Mouse (Mus musculus) liver, embryonic 12.5 days (tissue): ENCODE measurements at regions not wholly inside any gene's neighbourhood (a gene's known extent, or its start where the extent isn't known, plus 50 kb on each side); places are given as distances from the start of the nearest gene placed in this dataset.
"Not testable (repeated sequence)": the region's sequence is repeated elsewhere in the genome, so short reads cannot be mapped to it uniquely, and the experiment has no call there.

Experiments used
- ATAC-seq: fragments of 200-750 bp; cut with Nextera tagmentation; 2 replicates; pipeline ENCODE4 v1.8.0; 2017; ENCODE audit warnings: moderate number of reproducible peaks, mild to moderate bottlenecking, moderate library complexity
- H3K27ac ChIP-seq: fragments of 300-500 bp; sonication (generic); 2 replicates; pipeline ENCODE4 v1.5.1; 2016; ENCODE audit warnings: mild to moderate bottlenecking
- H3K27me3 ChIP-seq: fragments of 300-500 bp; sonication (generic); replicated peaks from 2 replicates; pipeline ENCODE4 v1.6.1; 2016; ENCODE audit warnings: mild to moderate bottlenecking, moderate library complexity
- H3K36me3 ChIP-seq: fragments of 300-500 bp; sonication (generic); 2 replicates; pipeline ENCODE4 v1.6.1; 2016; ENCODE audit warnings: mild to moderate bottlenecking, moderate library complexity
- H3K4me1 ChIP-seq: fragments of 300-500 bp; sonication (generic); 2 replicates; pipeline ENCODE4 v1.6.1; 2016
- H3K4me2 ChIP-seq: fragments of 300-500 bp; sonication (generic); 2 replicates; pipeline ENCODE4 v1.6.1; 2016; ENCODE audit warnings: mild to moderate bottlenecking, moderate library complexity
- H3K4me3 ChIP-seq: fragments of 300-500 bp; sonication (generic); 2 replicates; pipeline ENCODE4 v1.5.1; 2016; ENCODE audit warnings: mild to moderate bottlenecking, moderate library complexity
- H3K9ac ChIP-seq: fragments of 300-500 bp; sonication (generic); 2 replicates; pipeline ENCODE4 v1.6.1; 2016; ENCODE audit warnings: mild to moderate bottlenecking, moderate library complexity
- H3K9me3 ChIP-seq: fragments of 300-500 bp; sonication (generic); replicated peaks from 2 replicates; pipeline ENCODE4 v1.6.1; 2016; ENCODE audit warnings: mild to moderate bottlenecking, moderate library complexity
- WGBS: fragments of 180-500 bp; shearing (Covaris S2); methylation state at CpG from one replicate; pipeline ENCODE4 v1.1.7; 2016; ENCODE audit not compliant: insufficient replicate concordance; 5-methylcytosine and 5-hydroxymethylcytosine counted together

GRCm38 (mm10) chr7:96061599-96061998 is 109.4 kb upstream of the Tenm4 start:
- 55% methylated on average over 1 of the region's 1 CpGs for WGBS
- H3K4me1 ChIP-seq, H3K4me3 ChIP-seq, H3K27ac ChIP-seq, H3K4me2 ChIP-seq, H3K27me3 ChIP-seq, H3K36me3 ChIP-seq, H3K9me3 ChIP-seq, H3K9ac ChIP-seq, ATAC-seq: not testable (repeated sequence)

- no peak for ATAC-seq
- Histone ChIP-seq H3K36me3 (no peaks in the 10 kb centered on the region), H3K9ac (no peak overlapping the region), H3K4me1 (no peaks in the 10 kb centered on the region), H3K9me3 (no peaks in the 10 kb centered on the region), H3K4me2 (no peak overlapping the region), H3K27me3 (no peaks in the 10 kb centered on the region), H3K4me3 (no peak overlapping the region), H3K27ac (no peak overlapping the region)
- 74% methylated on average over 1 of the region's 1 CpGs for WGBS
Observed at GRCm38 (mm10) chr7:96078511-96078910, 92.5 kb upstream of the Tenm4 start.

GRCm38 (mm10) chr7:96081676-96082075 is 89.4 kb upstream of the Tenm4 start:
- Histone ChIP-seq H3K9me3 (no peaks in the 10 kb centered on the region), H3K27me3 (no peaks in the 10 kb centered on the region), H3K4me2 (no peak overlapping the region), H3K4me1 (no peaks in the 10 kb centered on the region), H3K27ac (no peak overlapping the region), H3K4me3 (no peak overlapping the region), H3K36me3 (no peaks in the 10 kb centered on the region), H3K9ac (no peak overlapping the region)
- ATAC-seq = no peak
- WGBS = 58% methylated on average over 4 of the region's 4 CpGs

GRCm38 (mm10) chr7:96095185-96095584 is 75.9 kb upstream of the Tenm4 start:
- no peaks in the 10 kb centered on the region for H3K4me1 ChIP-seq
- no peak overlapping the region for H3K4me2 ChIP-seq
- H3K27me3 ChIP-seq = no peaks in the 10 kb centered on the region
- no peak overlapping the region for H3K4me3 ChIP-seq
- no peak overlapping the region for H3K9ac ChIP-seq
- no peaks in the 10 kb centered on the region for H3K9me3 ChIP-seq
- ATAC-seq = no peak
- 69% methylated on average over 4 of the region's 4 CpGs for WGBS
- no peaks in the 10 kb centered on the region for H3K36me3 ChIP-seq
- no peak overlapping the region for H3K27ac ChIP-seq

GRCm38 (mm10) chr7:96095752-96096151 is 75.3 kb upstream of the Tenm4 start:
- WGBS = 61% methylated on average over 3 of the region's 3 CpGs
- Histone ChIP-seq H3K4me2 (no peak overlapping the region), H3K4me3 (no peak overlapping the region), H3K27me3 (no peaks in the 10 kb centered on the region), H3K9me3 (no peaks in the 10 kb centered on the region), H3K4me1 (no peaks in the 10 kb centered on the region), H3K9ac (no peak overlapping the region), H3K36me3 (no peaks in the 10 kb centered on the region), H3K27ac (no peak overlapping the region)
- no peak for ATAC-seq

GRCm38 (mm10) chr7:96098686-96099376 is 72.2 kb upstream of the Tenm4 start:
- 62% methylated on average over 5 of the region's 5 CpGs for WGBS
- Histone ChIP-seq H3K9me3 (no peaks in the 10 kb centered on the region), H3K9ac (no peak overlapping the region), H3K36me3 (no peaks in the 10 kb centered on the region), H3K27me3 (no peaks in the 10 kb centered on the region), H3K4me2 (no peak overlapping the region), H3K27ac (no peak overlapping the region), H3K4me3 (no peak overlapping the region), H3K4me1 (no peaks in the 10 kb centered on the region)
- ATAC-seq = no peak

- Histone ChIP-seq H3K27ac (no peak overlapping the region), H3K27me3 (no peaks in the 10 kb centered on the region), H3K9ac (no peak overlapping the region), H3K4me2 (no peak overlapping the region), H3K4me1 (no peaks in the 10 kb centered on the region), H3K4me3 (no peak overlapping the region), H3K9me3 (no peaks in the 10 kb centered on the region), H3K36me3 (no peaks in the 10 kb centered on the region)
- ATAC-seq = no peak
- 74% methylated on average over 6 of the region's 6 CpGs for WGBS
Observed at GRCm38 (mm10) chr7:96102727-96103126, 68.3 kb upstream of the Tenm4 start.

GRCm38 (mm10) chr7:96108768-96109167 is 62.3 kb upstream of the Tenm4 start:
- Histone ChIP-seq H3K4me1 (no peaks in the 10 kb centered on the region), H3K27ac (no peak overlapping the region), H3K4me3 (no peak overlapping the region), H3K9me3 (no peaks in the 10 kb centered on the region), H3K4me2 (no peak overlapping the region), H3K36me3 (no peaks in the 10 kb centered on the region), H3K27me3 (no peaks in the 10 kb centered on the region), H3K9ac (no peak overlapping the region)
- WGBS = 44% methylated on average over 2 of the region's 2 CpGs
- no peak for ATAC-seq

- H3K4me2 ChIP-seq = no peak overlapping the region
- WGBS = 69% methylated on average over 8 of the region's 8 CpGs
- no peaks in the 10 kb centered on the region for H3K36me3 ChIP-seq
- no peak overlapping the region for H3K27ac ChIP-seq
- ATAC-seq = no peak
- H3K4me1 ChIP-seq = no peaks in the 10 kb centered on the region
- H3K9me3 ChIP-seq = no peaks in the 10 kb centered on the region
- H3K27me3 ChIP-seq = no peaks in the 10 kb centered on the region
- no peak overlapping the region for H3K4me3 ChIP-seq
- H3K9ac ChIP-seq = no peak overlapping the region
Observed at GRCm38 (mm10) chr7:96120142-96120541, 50.9 kb upstream of the Tenm4 start.
